Mouse (Mus musculus): ENCODE data around the gene Zic1.

Zic1 gene

GRCm38 (mm10) chr9:91365664-91366063, at the start of gene Zic1:
TSS of gene Zic1 (minus strand) at chr9:91365810.
- no peak for DNase-seq (ENCODE audit: low read depth)

GRCm38 (mm10) chr9:91414007-91414661, 48.5 kb upstream of the Zic1 start:
- DNase-seq (ENCODE audit: low read depth), result no peak

- no peak for DNase-seq (ENCODE audit: low read depth)
Measured at GRCm38 (mm10) chr9:91409771-91410170, 44.2 kb upstream of the Zic1 start.

- DNase-seq (ENCODE audit: low read depth), result no peak
Measured at GRCm38 (mm10) chr9:91406258-91406763, 40.7 kb upstream of the Zic1 start.

GRCm38 (mm10) chr9:91405753-91406178, 40.2 kb upstream of the Zic1 start:
- DNase-seq (ENCODE audit: low read depth), result no peak

GRCm38 (mm10) chr9:91404905-91405752, 39.5 kb upstream of the Zic1 start:
- DNase-seq (ENCODE audit: low read depth), result no peak

GRCm38 (mm10) chr9:91404229-91404628, 38.6 kb upstream of the Zic1 start:
- no peak for DNase-seq (ENCODE audit: low read depth)

- DNase-seq (ENCODE audit: low read depth), result no peak
Measured at GRCm38 (mm10) chr9:91401471-91401870, 35.9 kb upstream of the Zic1 start.

GRCm38 (mm10) chr9:91400482-91401093, 35.0 kb upstream of the Zic1 start:
- no peak for DNase-seq (ENCODE audit: low read depth)

GRCm38 (mm10) chr9:91399976-91400375, 34.4 kb upstream of the Zic1 start:
- DNase-seq (ENCODE audit: low read depth), result no peak

GRCm38 (mm10) chr9:91395066-91395772, 29.6 kb upstream of the Zic1 start:
- DNase-seq (ENCODE audit: low read depth), result no peak

GRCm38 (mm10) chr9:91394211-91394646, 28.6 kb upstream of the Zic1 start:
- DNase-seq (ENCODE audit: low read depth), result no peak

- no peak for DNase-seq (ENCODE audit: low read depth)
Measured at GRCm38 (mm10) chr9:91393376-91394068, 27.9 kb upstream of the Zic1 start.

- no peak for DNase-seq (ENCODE audit: low read depth)
Measured at GRCm38 (mm10) chr9:91388173-91388572, 22.6 kb upstream of the Zic1 start.

GRCm38 (mm10) chr9:91387740-91388080, 22.1 kb upstream of the Zic1 start:
- no peak for DNase-seq (ENCODE audit: low read depth)

- no peak for DNase-seq (ENCODE audit: low read depth)
Measured at GRCm38 (mm10) chr9:91386891-91387739, 21.5 kb upstream of the Zic1 start.

GRCm38 (mm10) chr9:91386502-91386890, 20.9 kb upstream of the Zic1 start:
- no peak for DNase-seq (ENCODE audit: low read depth)

- DNase-seq (ENCODE audit: low read depth), result no peak
Measured at GRCm38 (mm10) chr9:91385561-91386430, 20.2 kb upstream of the Zic1 start.

GRCm38 (mm10) chr9:91384693-91385560, 19.3 kb upstream of the Zic1 start:
- DNase-seq (ENCODE audit: low read depth), result no peak
